Mouse (Mus musculus) heart, postnatal 0 days (tissue): ENCODE data around the gene Bpifb3.

Experiments
- CTCF ChIP-seq: IDR thresholded peaks from 2 replicates; pipeline ENCODE4 v1.5.1; 2016; ENCODE audit warnings: antibody characterized with exemption, control low read depth, low read depth
- EP300 ChIP-seq: IDR thresholded peaks from 2 replicates; pipeline ENCODE4 v1.6.1; 2016; ENCODE audit warnings: antibody characterized with exemption, low read depth

- TF ChIP-seq CTCF, result no peak
- no peak for TF ChIP-seq EP300
Measured at GRCm38 (mm10) chr2:153933311-153933710, 15.3 kb downstream of the Bpifb3 start.
